ENCODE assay signal across 17 mouse cellular contexts in genomic region chr12:108619853-108620416, GRCm38 (mm10).
DNase-seq lines count a peak whose midpoint lies in the region.
"Had no signal": no experiment of that assay in that cellular context is flagged by ENCODE, and none has a peak within 500 bp of the region (broad histone marks: within the 10 kb centered on the region; RNA-seq: fewer than 3 reads in every experiment).

No protein-coding gene starts in this region.

- WGBS in limb, embryonic 10.5 days = 95% methylated on average over 7 of the region's 7 CpGs

- H3K4me1 ChIP-seq in limb, embryonic 10.5 days = peaks cover 15% of the 10 kb centered on the region
- H3K4me1 ChIP-seq: neural tube, embryonic 12.5 days had no signal

- H3K9me3 ChIP-seq in limb, embryonic 10.5 days (replicated peaks) = no peaks in the 10 kb centered on the region
- H3K9me3 ChIP-seq: intestine, embryonic 15.5 days; limb, embryonic 13.5 days; neural tube, embryonic 12.5 days had no signal

- peaks cover 14% of the 10 kb centered on the region; the same call in 1 of the 2 replicates for H3K36me3 ChIP-seq in limb, embryonic 10.5 days
- H3K36me3 ChIP-seq: intestine, embryonic 15.5 days had no signal

- H3K27ac ChIP-seq in limb, embryonic 10.5 days = no peak overlapping the region
- H3K27ac ChIP-seq: gastrocnemius, adult 2 months; intestine, embryonic 15.5 days; limb, embryonic 13.5 days; macrophage; neural tube, embryonic 12.5 days had no signal

- peak; percentile 49 to 50 for DNase-seq in kidney, adult 8-10 months
- no peak for DNase-seq in kidney, postnatal 4 days
- peak; percentile 49 to 52 for DNase-seq in right cerebral cortex, postnatal 10 days (ENCODE audit: low spot score in 2 of 2)
- no peak for DNase-seq in right cerebral cortex, postnatal 25 days
- peak; percentile 25 to 46 for DNase-seq in cerebellum, postnatal 36 days
- DNase-seq in thymus, postnatal 4 days = no peak
- no peak for DNase-seq in limb, embryonic 10.5 days (ENCODE audit: low spot score)
- DNase-seq: gastrocnemius, adult 2 months; heart, postnatal 36 days; layer of hippocampus, postnatal 36 days; midbrain, embryonic 14.5 days; right cerebral cortex, postnatal 4 days; thymus, adult 18-20 months had no signal

- H3K4me3 ChIP-seq in limb, embryonic 10.5 days = no peak overlapping the region
- H3K4me3 ChIP-seq: gastrocnemius, adult 2 months; intestine, embryonic 15.5 days; limb, embryonic 13.5 days; neural tube, embryonic 12.5 days had no signal

- no peaks in the 10 kb centered on the region for H3K27me3 ChIP-seq in limb, embryonic 10.5 days (ENCODE audit: low read depth, poor library complexity, severe bottlenecking)
- H3K27me3 ChIP-seq: intestine, embryonic 15.5 days; limb, embryonic 13.5 days; neural tube, embryonic 12.5 days had no signal

Comparison
In these comparisons a context has a peak if more than half of its experiments do, and no peak if none do; other contexts are left out.
1. DNase-seq: peak in kidney, adult 8-10 months (2 of 2), right cerebral cortex, postnatal 10 days (2 of 2) and cerebellum, postnatal 36 days (2 of 2); none in kidney, postnatal 4 days (0 of 2), right cerebral cortex, postnatal 25 days (single experiment), thymus, postnatal 4 days (single experiment) and limb, embryonic 10.5 days (single experiment).